Mouse (Mus musculus): Measurements from ENCODE around the gene Foxj2. TPM values are rescaled to one million over a fixed set of nuclear protein-coding genes. Genes with fewer than 3 reads are reported as not detected.
A peak's percentile ranks its signal among the peaks of the same experiment; 100 is the strongest.

Gene Foxj2
- polyA plus RNA-seq, 1 experiment from 2014 or later, result 9.7 TPM

DNA sequence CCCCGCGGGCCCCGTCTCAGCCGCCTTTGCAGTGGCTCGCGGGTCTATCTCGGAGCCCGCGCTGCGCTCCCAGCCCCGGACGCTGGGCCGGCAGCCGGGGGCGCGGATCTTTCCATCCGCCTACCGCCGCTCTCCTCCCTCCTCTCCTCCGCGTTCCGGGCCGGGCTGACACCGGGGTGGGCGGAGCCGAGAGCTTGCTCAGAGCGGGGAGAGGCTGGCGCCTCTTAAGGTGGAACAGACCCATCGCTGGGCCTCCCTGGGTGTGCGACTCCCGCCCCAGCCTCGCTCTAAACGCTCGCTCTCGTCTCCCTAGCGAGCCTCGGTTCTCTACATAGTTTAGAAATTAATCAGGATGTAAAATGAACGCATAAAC, 8.4 kb upstream of the Foxj2 start:
- ATAC-seq (ENCODE audit: low read depth), result peak; percentile 95
- WGBS, result 1% methylated on average over 29 of the region's 38 CpGs

DNA sequence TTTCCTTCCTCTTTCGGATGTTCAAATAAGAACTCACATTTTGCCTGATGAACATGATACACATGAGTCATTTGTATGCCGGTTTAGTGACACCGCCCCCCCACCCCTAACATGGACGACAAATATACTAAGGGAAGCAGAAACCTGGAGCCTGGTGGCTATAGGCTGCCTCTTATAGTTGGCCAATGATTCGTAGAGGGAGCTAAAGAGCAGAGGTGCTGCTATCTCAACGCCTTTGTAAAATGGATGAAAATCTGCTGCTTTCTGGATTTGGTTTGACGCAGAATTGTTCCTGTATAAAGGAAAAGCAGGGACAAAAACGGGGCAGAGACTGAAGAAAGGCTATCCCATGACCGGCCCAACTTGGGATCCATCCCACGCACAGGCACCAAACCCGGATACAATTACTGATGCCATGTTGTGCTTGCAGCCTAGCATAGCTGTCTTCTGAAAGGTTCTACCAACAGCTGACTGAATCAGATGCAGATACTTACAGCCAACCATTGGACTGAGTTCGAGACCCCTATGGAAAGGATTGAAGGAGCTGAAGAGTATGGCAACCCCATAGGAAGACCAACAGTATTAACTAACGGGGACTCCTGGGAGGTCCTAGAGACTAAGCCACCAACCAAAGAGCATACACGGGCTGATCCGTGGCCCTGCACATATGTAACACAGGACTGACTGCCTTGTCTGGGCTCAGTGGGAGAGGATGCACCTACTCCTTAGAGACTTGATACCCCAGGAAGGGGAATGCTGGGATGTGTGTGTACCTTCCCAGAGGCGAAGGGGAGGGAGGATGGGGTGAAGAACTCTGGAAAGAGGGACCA, 7.7 kb upstream of the Foxj2 start:
- DNase-seq (ENCODE audit: low spot score) (peak; percentile 89), ATAC-seq (ENCODE audit: low read depth) (peak; percentile 38)
- Histone ChIP-seq H3K9me3 (ENCODE audit: control insufficient read depth, low read length) (no peaks in the 10 kb centered on the region), H3K27ac (replicated peaks; ENCODE audit: low read depth, low read length) (peak overlapping the region; percentile 100), H3K36me3 (ENCODE audit: control insufficient read depth, insufficient read depth, low read length) (no peaks in the 10 kb centered on the region), H3K4me1 (ENCODE audit: control insufficient read depth, insufficient read depth, low read length) (0 out of 2 replicates have a peak, but pooled peaks cover 4% of the 10 kb centered on the region), H3K4me3 (ENCODE audit: low read depth, low read length) (peak overlapping the region; percentile 67), H3K9ac (ENCODE audit: low read depth, low read length) (peak overlapping the region; percentile 77), H3K27me3 (replicated peaks; ENCODE audit: control insufficient read depth, insufficient read depth, low read length) (no peaks in the 10 kb centered on the region), H3K4me2 (ENCODE audit: low read depth, low read length) (peak overlapping the region; percentile 81)
- WGBS, result 24% methylated on average over 16 of the region's 16 CpGs

More for the DNA sequence above, 8.4 kb upstream of the Foxj2 start:
- peak; percentile 97 for DNase-seq (ENCODE audit: low spot score)
- H3K36me3 ChIP-seq (ENCODE audit: control insufficient read depth, insufficient read depth, low read length), result no peaks in the 10 kb centered on the region
- no peaks in the 10 kb centered on the region for H3K9me3 ChIP-seq (ENCODE audit: control insufficient read depth, low read length)
- H3K4me1 ChIP-seq (ENCODE audit: control insufficient read depth, insufficient read depth, low read length), result 0 out of 2 replicates have a peak, but pooled peaks cover 4% of the 10 kb centered on the region
- peak overlapping the region; percentile 77 for H3K9ac ChIP-seq (ENCODE audit: low read depth, low read length)
- H3K4me2 ChIP-seq (ENCODE audit: low read depth, low read length), result peak overlapping the region; percentile 81
- H3K4me3 ChIP-seq (ENCODE audit: low read depth, low read length), result peak overlapping the region; percentile 67
- no peaks in the 10 kb centered on the region for H3K27me3 ChIP-seq (replicated peaks; ENCODE audit: control insufficient read depth, insufficient read depth, low read length)
- H3K27ac ChIP-seq (replicated peaks; ENCODE audit: low read depth, low read length), result peak overlapping the region; percentile 100

DNA sequence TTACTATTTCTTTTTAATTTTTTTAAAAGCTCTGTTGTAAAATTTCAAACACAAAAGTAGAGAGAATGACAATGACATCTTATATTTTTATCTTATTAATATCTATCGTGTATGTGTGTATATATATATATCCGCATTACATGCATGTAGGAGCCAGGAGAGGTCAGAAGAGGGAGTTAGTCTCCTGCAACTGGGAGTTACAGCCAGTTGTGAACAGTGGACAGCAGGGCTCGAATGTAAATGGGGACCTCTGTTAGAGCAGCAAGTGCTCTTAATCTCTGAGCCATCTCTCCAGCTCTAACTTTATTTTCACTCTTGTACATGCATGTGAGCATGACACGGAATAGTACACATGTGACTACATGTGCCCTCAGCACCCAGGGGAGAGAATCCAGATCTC, 7.0 kb upstream of the Foxj2 start:
- H3K36me3 ChIP-seq (ENCODE audit: control insufficient read depth, insufficient read depth, low read length), result no peaks in the 10 kb centered on the region

DNA sequence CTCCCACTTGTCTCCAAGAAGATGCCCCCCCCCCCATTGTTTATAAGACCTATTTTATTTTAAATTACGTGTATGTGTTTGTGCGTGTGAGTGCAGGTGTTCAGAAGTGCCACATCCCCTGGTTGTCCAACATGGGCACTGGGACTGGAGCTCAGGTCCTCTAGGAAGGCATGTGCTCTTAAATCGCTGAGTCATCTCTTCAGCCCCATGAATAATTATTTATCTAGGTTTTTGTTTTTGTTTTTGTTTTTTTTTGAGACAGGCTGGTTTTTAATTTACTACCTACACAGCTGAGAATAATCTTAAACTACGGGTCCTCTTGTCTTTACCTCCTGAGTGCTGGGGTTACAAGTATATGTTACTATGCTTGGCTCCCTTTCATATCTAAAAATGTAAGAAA, 6.1 kb upstream of the Foxj2 start:
- WGBS, result 90% methylated on average over 4 of the region's 4 CpGs
- Histone ChIP-seq H3K27ac (replicated peaks; ENCODE audit: low read depth, low read length) (no peak overlapping the region), H3K4me2 (ENCODE audit: low read depth, low read length) (no peak overlapping the region), H3K9me3 (ENCODE audit: control insufficient read depth, low read length) (no peaks in the 10 kb centered on the region), H3K4me1 (ENCODE audit: control insufficient read depth, insufficient read depth, low read length) (0 out of 2 replicates have a peak, but pooled peaks cover 4% of the 10 kb centered on the region), H3K27me3 (replicated peaks; ENCODE audit: control insufficient read depth, insufficient read depth, low read length) (no peaks in the 10 kb centered on the region), H3K4me3 (ENCODE audit: low read depth, low read length) (no peak overlapping the region), H3K9ac (ENCODE audit: low read depth, low read length) (no peak overlapping the region), H3K36me3 (ENCODE audit: control insufficient read depth, insufficient read depth, low read length) (no peaks in the 10 kb centered on the region)
- no peak for ATAC-seq (ENCODE audit: low read depth)
- DNase-seq (ENCODE audit: low spot score), result no peak

More for the DNA sequence above, 7.0 kb upstream of the Foxj2 start:
- H3K9me3 ChIP-seq (ENCODE audit: control insufficient read depth, low read length), result no peaks in the 10 kb centered on the region
- 91% methylated on average over 4 of the region's 4 CpGs for WGBS
- DNase-seq (ENCODE audit: low spot score) (no peak), ATAC-seq (ENCODE audit: low read depth) (no peak)
- no peak overlapping the region for H3K9ac ChIP-seq (ENCODE audit: low read depth, low read length)
- H3K4me1 ChIP-seq (ENCODE audit: control insufficient read depth, insufficient read depth, low read length), result 0 out of 2 replicates have a peak, but pooled peaks cover 4% of the 10 kb centered on the region
- H3K4me3 ChIP-seq (ENCODE audit: low read depth, low read length), result no peak overlapping the region
- no peak overlapping the region for H3K27ac ChIP-seq (replicated peaks; ENCODE audit: low read depth, low read length)
- H3K27me3 ChIP-seq (replicated peaks; ENCODE audit: control insufficient read depth, insufficient read depth, low read length), result no peaks in the 10 kb centered on the region
- H3K4me2 ChIP-seq (ENCODE audit: low read depth, low read length), result no peak overlapping the region

DNA sequence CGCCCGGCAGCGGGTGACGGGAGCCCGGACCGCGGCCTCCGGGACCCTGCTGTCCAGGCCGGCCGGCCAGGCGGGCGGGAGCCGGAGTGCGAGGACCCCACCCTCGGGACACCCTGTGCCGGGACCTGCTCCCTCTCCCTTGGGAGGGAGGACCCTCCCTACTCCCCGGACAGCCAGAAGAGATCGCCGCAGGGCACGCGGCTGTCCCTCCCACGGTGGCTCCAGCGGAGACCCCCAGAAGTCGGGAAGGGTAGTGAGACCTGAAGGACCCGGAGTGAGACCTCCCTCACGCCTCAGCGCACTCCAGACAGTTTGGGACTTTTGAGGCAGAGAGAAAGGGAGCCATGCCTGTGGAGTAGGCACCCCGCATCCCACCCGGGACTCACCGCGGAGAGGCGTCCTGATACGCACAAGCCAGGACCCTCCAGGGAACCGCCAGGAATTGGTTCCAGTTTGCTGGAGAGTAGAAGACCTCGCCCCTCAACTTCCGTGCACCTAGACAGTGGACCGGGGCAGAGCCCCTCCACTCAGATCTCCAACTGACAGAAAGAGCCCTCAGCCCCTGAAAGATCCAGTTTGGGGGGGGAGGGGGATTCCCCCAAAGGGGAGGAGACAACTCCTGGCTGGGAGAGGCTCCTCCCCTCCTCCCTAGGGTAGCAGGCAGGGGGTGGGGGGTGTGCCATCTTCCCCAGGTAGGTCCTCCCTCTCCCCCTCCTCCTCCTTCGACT, 521 bp downstream of the Foxj2 start:
- peak overlapping the region; percentile 76 for H3K4me2 ChIP-seq (ENCODE audit: low read depth, low read length)
- 2% methylated on average over 11 of the region's 38 CpGs for WGBS
- H3K4me1 ChIP-seq (ENCODE audit: control insufficient read depth, insufficient read depth, low read length), result peaks cover 19% of the 10 kb centered on the region
- peak overlapping the region; percentile 95 for H3K9ac ChIP-seq (ENCODE audit: low read depth, low read length)
- H3K4me3 ChIP-seq (ENCODE audit: low read depth, low read length), result peak overlapping the region; percentile 92
- no peaks in the 10 kb centered on the region for H3K36me3 ChIP-seq (ENCODE audit: control insufficient read depth, insufficient read depth, low read length)
- peak; percentile 64 for DNase-seq (ENCODE audit: low spot score)
- no peaks in the 10 kb centered on the region for H3K9me3 ChIP-seq (ENCODE audit: control insufficient read depth, low read length)
- H3K27me3 ChIP-seq (replicated peaks; ENCODE audit: control insufficient read depth, insufficient read depth, low read length), result no peaks in the 10 kb centered on the region
- peak overlapping the region; percentile 84 for H3K27ac ChIP-seq (replicated peaks; ENCODE audit: low read depth, low read length)
- peak; percentile 59 for ATAC-seq (ENCODE audit: low read depth)

DNA sequence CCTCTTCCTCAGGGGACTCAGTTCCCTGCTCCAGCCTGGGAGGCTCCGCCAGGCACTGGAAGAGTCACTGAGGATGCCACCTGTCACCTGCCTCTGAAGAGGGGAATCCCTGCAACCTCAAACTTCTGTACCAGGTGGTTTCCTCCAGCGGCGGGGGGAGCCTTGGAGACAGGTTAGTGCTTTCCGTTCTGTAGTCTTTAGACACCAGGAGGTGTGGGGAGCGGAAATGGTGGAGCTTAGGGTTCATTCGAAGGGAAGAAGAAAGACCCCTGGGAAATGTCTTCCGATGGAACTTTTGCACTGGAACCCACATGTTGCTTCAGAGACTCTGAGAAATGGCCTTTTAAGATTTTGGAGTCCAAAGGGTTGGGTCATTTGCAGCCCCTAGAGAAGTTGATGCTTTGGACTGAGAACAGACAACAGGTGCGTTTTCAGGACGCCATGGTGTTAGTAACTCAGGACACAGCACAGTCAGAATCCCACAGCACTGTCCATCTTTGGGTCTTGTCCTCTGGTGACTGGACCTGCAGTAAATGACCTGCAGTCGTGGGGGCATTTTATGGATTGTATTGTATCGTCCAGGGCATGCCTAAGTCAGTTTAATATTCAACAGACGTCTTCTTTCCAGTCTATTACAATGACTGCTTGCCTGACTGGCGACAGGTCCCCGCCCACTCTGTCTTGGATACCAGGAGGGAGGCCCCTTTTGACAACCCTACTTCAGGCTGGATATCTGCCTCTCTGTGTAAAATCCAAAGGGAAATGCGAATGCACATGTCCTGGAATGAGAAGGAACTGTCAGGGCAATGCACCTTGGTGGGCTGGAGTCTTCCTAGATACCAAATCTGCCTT, 1.3 kb downstream of the Foxj2 start:
- peak overlapping the region; percentile 95 for H3K9ac ChIP-seq (ENCODE audit: low read depth, low read length)
- peaks cover 24% of the 10 kb centered on the region for H3K4me1 ChIP-seq (ENCODE audit: control insufficient read depth, insufficient read depth, low read length)
- H3K27ac ChIP-seq (replicated peaks; ENCODE audit: low read depth, low read length), result no peak overlapping the region
- peak overlapping the region; percentile 92 for H3K4me3 ChIP-seq (ENCODE audit: low read depth, low read length)
- H3K36me3 ChIP-seq (ENCODE audit: control insufficient read depth, insufficient read depth, low read length), result no peaks in the 10 kb centered on the region
- peak overlapping the region; percentile 76 for H3K4me2 ChIP-seq (ENCODE audit: low read depth, low read length)
- H3K9me3 ChIP-seq (ENCODE audit: control insufficient read depth, low read length), result no peaks in the 10 kb centered on the region
- no peaks in the 10 kb centered on the region for H3K27me3 ChIP-seq (replicated peaks; ENCODE audit: control insufficient read depth, insufficient read depth, low read length)
- DNase-seq (ENCODE audit: low spot score), result no peak
- WGBS, result 29% methylated on average over 15 of the region's 15 CpGs
- ATAC-seq (ENCODE audit: low read depth), result no peak

DNA sequence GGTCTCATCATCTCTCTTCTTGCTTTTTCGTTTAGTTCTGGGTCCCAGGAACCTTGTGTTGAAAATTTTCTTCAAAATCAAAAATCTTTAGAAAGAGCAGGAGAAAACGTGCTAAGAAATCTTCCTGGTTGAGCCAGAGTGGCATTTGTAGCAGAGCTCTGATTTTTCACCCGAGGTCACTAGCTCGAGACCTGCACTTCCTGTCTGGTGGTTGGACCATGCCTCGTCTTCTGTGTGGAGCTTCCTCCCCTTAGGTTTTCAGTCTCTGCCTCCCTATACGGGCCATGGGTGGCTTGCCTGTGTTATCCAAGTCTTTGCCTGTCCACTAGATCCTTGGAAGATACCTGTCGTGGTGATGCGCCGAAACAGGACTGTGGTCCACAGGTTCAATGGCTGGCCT, 2.1 kb downstream of the Foxj2 start:
- DNase-seq (ENCODE audit: low spot score) (no peak), ATAC-seq (ENCODE audit: low read depth) (no peak)
- Histone ChIP-seq H3K4me3 (ENCODE audit: low read depth, low read length) (no peak overlapping the region), H3K9me3 (ENCODE audit: control insufficient read depth, low read length) (no peaks in the 10 kb centered on the region), H3K9ac (ENCODE audit: low read depth, low read length) (peak overlapping the region; percentile 8; the same call in 1 of the 2 replicates), H3K27ac (replicated peaks; ENCODE audit: low read depth, low read length) (no peak overlapping the region), H3K27me3 (replicated peaks; ENCODE audit: control insufficient read depth, insufficient read depth, low read length) (no peaks in the 10 kb centered on the region), H3K4me2 (ENCODE audit: low read depth, low read length) (peak overlapping the region; percentile 76), H3K4me1 (ENCODE audit: control insufficient read depth, insufficient read depth, low read length) (peaks cover 24% of the 10 kb centered on the region), H3K36me3 (ENCODE audit: control insufficient read depth, insufficient read depth, low read length) (no peaks in the 10 kb centered on the region)
- WGBS, result 68% methylated on average over 9 of the region's 9 CpGs

DNA sequence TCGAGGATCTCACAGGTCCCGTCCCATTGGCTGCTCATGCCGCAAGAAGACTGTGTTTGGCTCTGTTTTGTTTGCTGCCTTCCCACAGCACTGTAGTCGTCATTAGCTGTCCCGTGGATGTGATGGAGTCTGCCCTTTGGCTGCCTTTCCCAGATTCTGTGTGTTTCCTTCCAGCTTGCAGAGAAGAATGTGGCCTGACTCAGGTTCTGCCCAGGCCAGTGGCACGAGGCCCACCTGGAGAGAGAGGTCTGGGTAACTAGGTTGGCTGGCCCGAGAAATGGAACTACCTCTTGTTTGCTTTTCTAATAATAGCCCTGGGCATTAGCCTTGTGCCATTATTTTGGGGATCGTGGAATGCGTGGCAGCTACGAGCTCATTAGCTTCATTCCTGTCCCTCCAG, 4.4 kb downstream of the Foxj2 start:
- no peak overlapping the region for H3K4me3 ChIP-seq (ENCODE audit: low read depth, low read length)
- no peak overlapping the region for H3K4me2 ChIP-seq (ENCODE audit: low read depth, low read length)
- no peaks in the 10 kb centered on the region for H3K27me3 ChIP-seq (replicated peaks; ENCODE audit: control insufficient read depth, insufficient read depth, low read length)
- peaks cover 24% of the 10 kb centered on the region for H3K4me1 ChIP-seq (ENCODE audit: control insufficient read depth, insufficient read depth, low read length)
- no peaks in the 10 kb centered on the region for H3K9me3 ChIP-seq (ENCODE audit: control insufficient read depth, low read length)
- H3K27ac ChIP-seq (replicated peaks; ENCODE audit: low read depth, low read length), result no peak overlapping the region
- no peak for DNase-seq (ENCODE audit: low spot score)
- H3K9ac ChIP-seq (ENCODE audit: low read depth, low read length), result no peak overlapping the region
- no peak for ATAC-seq (ENCODE audit: low read depth)
- 51% methylated on average over 9 of the region's 10 CpGs for WGBS
- peaks cover 4% of the 10 kb centered on the region for H3K36me3 ChIP-seq (ENCODE audit: control insufficient read depth, insufficient read depth, low read length)
